Mouse (Mus musculus): ENCODE data around the gene Etv6. TPM values are rescaled to one million over a fixed set of nuclear protein-coding genes. Genes with fewer than 3 reads are reported as not detected.

The Etv6 gene
- total and polyA plus RNA-seq, 2 experiments from 2014 or later, result 4.0 to 9.1 TPM

GRCm38 (mm10) chr6:134182301-134182948, 146.9 kb downstream of the Etv6 start:
- Histone ChIP-seq H3K9ac (replicated peaks; ENCODE audit: low read length) (no peak overlapping the region), H3K27ac (no peak overlapping the region), H3K4me2 (ENCODE audit: low read depth, low read length) (no peak overlapping the region), H3K36me3 (ENCODE audit: insufficient read depth, low read length) (no peaks in the 10 kb centered on the region), H3K9me3 (ENCODE audit: low read length) (no peaks in the 10 kb centered on the region), H3K4me1 (ENCODE audit: insufficient read depth, low read length) (no peaks in the 10 kb centered on the region; the same call in 1 of the 2 replicates), H3K4me3 (ENCODE audit: low read length) (no peak overlapping the region), H3K27me3 (ENCODE audit: insufficient read depth, low read length) (no peaks in the 10 kb centered on the region)
- TF ChIP-seq CTCF (IDR thresholded peaks at IDR 0.05; ENCODE audit: low read depth), result no peak
- DNase-seq (ENCODE audit: low spot score) (no peak), ATAC-seq (no peak)
- 83% methylated on average over 17 of the region's 17 CpGs for WGBS

GRCm38 (mm10) chr6:134183592-134184342, 148.3 kb downstream of the Etv6 start:
- TF ChIP-seq CTCF (IDR thresholded peaks at IDR 0.05; ENCODE audit: low read depth), result peak; percentile 18; the same call in 1 of the 2 replicates
- H3K27me3 ChIP-seq (ENCODE audit: insufficient read depth, low read length), result no peaks in the 10 kb centered on the region
- no peak overlapping the region for H3K4me2 ChIP-seq (ENCODE audit: low read depth, low read length)
- ATAC-seq, result no peak
- 87% methylated on average over 11 of the region's 11 CpGs for WGBS
- H3K4me1 ChIP-seq (ENCODE audit: insufficient read depth, low read length), result no peaks in the 10 kb centered on the region; the same call in 1 of the 2 replicates
- no peaks in the 10 kb centered on the region for H3K36me3 ChIP-seq (ENCODE audit: insufficient read depth, low read length)
- H3K27ac ChIP-seq, result no peak overlapping the region
- no peak for DNase-seq (ENCODE audit: low spot score)
- H3K4me3 ChIP-seq (ENCODE audit: low read length), result no peak overlapping the region
- no peak overlapping the region for H3K9ac ChIP-seq (replicated peaks; ENCODE audit: low read length)
- H3K9me3 ChIP-seq (ENCODE audit: low read length), result no peaks in the 10 kb centered on the region

- no peak overlapping the region for H3K9ac ChIP-seq (replicated peaks; ENCODE audit: low read length)
- no peak overlapping the region for H3K4me3 ChIP-seq (ENCODE audit: low read length)
- no peaks in the 10 kb centered on the region for H3K9me3 ChIP-seq (ENCODE audit: low read length)
- peaks cover 12% of the 10 kb centered on the region for H3K4me1 ChIP-seq (ENCODE audit: insufficient read depth, low read length)
- WGBS, result 62% methylated on average over 6 of the region's 6 CpGs
- ATAC-seq (no peak), DNase-seq (ENCODE audit: low spot score) (no peak)
- no peak for TF ChIP-seq CTCF (IDR thresholded peaks at IDR 0.05; ENCODE audit: low read depth)
- H3K36me3 ChIP-seq (ENCODE audit: insufficient read depth, low read length), result no peaks in the 10 kb centered on the region
- H3K27me3 ChIP-seq (ENCODE audit: insufficient read depth, low read length), result no peaks in the 10 kb centered on the region
- no peak overlapping the region for H3K27ac ChIP-seq
- H3K4me2 ChIP-seq (ENCODE audit: low read depth, low read length), result no peak overlapping the region
Measured at GRCm38 (mm10) chr6:134186286-134186903, 150.9 kb downstream of the Etv6 start.

GRCm38 (mm10) chr6:134188719-134189118, 153.2 kb downstream of the Etv6 start:
- ATAC-seq (no peak), DNase-seq (ENCODE audit: low spot score) (no peak)
- no peak overlapping the region for H3K4me2 ChIP-seq (ENCODE audit: low read depth, low read length)
- no peak for TF ChIP-seq CTCF (IDR thresholded peaks at IDR 0.05; ENCODE audit: low read depth)
- H3K27ac ChIP-seq, result peak overlapping the region; percentile 58; the same call in 1 of the 2 replicates
- no peaks in the 10 kb centered on the region for H3K36me3 ChIP-seq (ENCODE audit: insufficient read depth, low read length)
- no peaks in the 10 kb centered on the region for H3K27me3 ChIP-seq (ENCODE audit: insufficient read depth, low read length)
- H3K9me3 ChIP-seq (ENCODE audit: low read length), result no peaks in the 10 kb centered on the region
- WGBS, result 40% methylated on average over 3 of the region's 3 CpGs
- H3K4me3 ChIP-seq (ENCODE audit: low read length), result no peak overlapping the region
- peaks cover 12% of the 10 kb centered on the region for H3K4me1 ChIP-seq (ENCODE audit: insufficient read depth, low read length)
- no peak overlapping the region for H3K9ac ChIP-seq (replicated peaks; ENCODE audit: low read length)

- H3K27ac ChIP-seq, result peak overlapping the region; percentile 58
- ATAC-seq, result peak; percentile 31
- H3K9me3 ChIP-seq (ENCODE audit: low read length), result no peaks in the 10 kb centered on the region
- no peak for TF ChIP-seq CTCF (IDR thresholded peaks at IDR 0.05; ENCODE audit: low read depth)
- H3K27me3 ChIP-seq (ENCODE audit: insufficient read depth, low read length), result no peaks in the 10 kb centered on the region
- H3K36me3 ChIP-seq (ENCODE audit: insufficient read depth, low read length), result no peaks in the 10 kb centered on the region
- no peak for DNase-seq (ENCODE audit: low spot score)
- peaks cover 12% of the 10 kb centered on the region for H3K4me1 ChIP-seq (ENCODE audit: insufficient read depth, low read length)
- H3K9ac ChIP-seq (replicated peaks; ENCODE audit: low read length), result no peak overlapping the region
- WGBS, result 27% methylated on average over 5 of the region's 5 CpGs
- H3K4me3 ChIP-seq (ENCODE audit: low read length), result no peak overlapping the region
- no peak overlapping the region for H3K4me2 ChIP-seq (ENCODE audit: low read depth, low read length)
Measured at GRCm38 (mm10) chr6:134189174-134189573, 153.7 kb downstream of the Etv6 start.

GRCm38 (mm10) chr6:134189575-134190132, 154.2 kb downstream of the Etv6 start:
- Histone ChIP-seq H3K36me3 (ENCODE audit: insufficient read depth, low read length) (no peaks in the 10 kb centered on the region), H3K9ac (replicated peaks; ENCODE audit: low read length) (no peak overlapping the region), H3K27me3 (ENCODE audit: insufficient read depth, low read length) (no peaks in the 10 kb centered on the region), H3K4me1 (ENCODE audit: insufficient read depth, low read length) (peaks cover 12% of the 10 kb centered on the region), H3K4me3 (ENCODE audit: low read length) (no peak overlapping the region), H3K27ac (peak overlapping the region; percentile 58), H3K9me3 (ENCODE audit: low read length) (no peaks in the 10 kb centered on the region), H3K4me2 (ENCODE audit: low read depth, low read length) (no peak overlapping the region)
- peak; percentile 86 for ATAC-seq
- no peak for TF ChIP-seq CTCF (IDR thresholded peaks at IDR 0.05; ENCODE audit: low read depth)
- DNase-seq (ENCODE audit: low spot score), result peak; percentile 61
- WGBS, result 29% methylated on average over 7 of the region's 7 CpGs
